Mouse (Mus musculus) forebrain, postnatal 0 days (tissue): ENCODE results near the gene Hist1h2bc. TPM values are rescaled to one million over a fixed set of nuclear protein-coding genes. Genes with fewer than 3 reads are reported as not detected.

Source experiments
- ATAC-seq: fragments of 200-750 bp; cut with Nextera tagmentation; 2 replicates; pipeline ENCODE4 v1.8.0; 2017; ENCODE audit warnings: mild to moderate bottlenecking, moderate library complexity
- DNase-seq: peaks from one replicate; pipeline ENCODE4 v3.0.0-alpha.2; 2015
- H3K27ac ChIP-seq: fragments of 300-500 bp; sonication (generic); 2 replicates; pipeline ENCODE4 v1.5.1; 2014; ENCODE audit warnings: low read depth, mild to moderate bottlenecking, antibody characterized with exemption, low read length, moderate library complexity, mixed read lengths
- H3K27me3 ChIP-seq: fragments of 300-500 bp; sonication (generic); 2 replicates; pipeline ENCODE4 v1.6.1; 2014; ENCODE audit warnings: mild to moderate bottlenecking, low read length, mixed read lengths; ENCODE audit not compliant: insufficient read depth
- H3K36me3 ChIP-seq: fragments of 300-500 bp; sonication (generic); 2 replicates; pipeline ENCODE4 v1.6.1; 2014; ENCODE audit warnings: mild to moderate bottlenecking, moderate library complexity; ENCODE audit not compliant: insufficient read depth
- H3K4me1 ChIP-seq: fragments of 300-500 bp; sonication (generic); 2 replicates; pipeline ENCODE4 v1.6.1; 2014; ENCODE audit warnings: antibody characterized with exemption; ENCODE audit not compliant: insufficient read depth
- H3K4me2 ChIP-seq: fragments of 300-500 bp; sonication (generic); 2 replicates; pipeline ENCODE4 v1.6.1; 2014; ENCODE audit warnings: low read depth, mild to moderate bottlenecking, moderate library complexity
- H3K4me3 ChIP-seq: fragments of 300-500 bp; sonication (generic); 2 replicates; pipeline ENCODE4 v1.5.1; 2014; ENCODE audit warnings: low read depth, low read length, mixed read lengths
- H3K9ac ChIP-seq: fragments of 300-500 bp; sonication (generic); 2 replicates; pipeline ENCODE4 v1.6.1; 2014; ENCODE audit warnings: mild to moderate bottlenecking
- H3K9me3 ChIP-seq: fragments of 300-500 bp; sonication (generic); 2 replicates; pipeline ENCODE4 v1.6.1; 2016; ENCODE audit warnings: low read length
- CTCF ChIP-seq: sonication (generic); IDR thresholded peaks from 2 replicates; pipeline ENCODE4 v1.5.1; 2016; ENCODE audit warnings: antibody characterized with exemption, control low read depth, low read depth
- WGBS: fragments of 180-500 bp; shearing (Covaris S2); extraction: QIAGEN DNeasy Blood & Tissue Kit; methylation state at CpG from one replicate; pipeline ENCODE4 v1.1.7; 2014; 5-methylcytosine and 5-hydroxymethylcytosine counted together
- microRNA-seq, 2 experiments: library from miRNA; unstranded; fragments of <30 nt; microRNA quantifications; one replicate each; pipeline ENCODE4; 2016
- polyA plus RNA-seq: library from polyadenylated mRNA; unstranded; fragments of >200 nt; fragmentation: Nextera tagmentation; extraction: Ambion mirVana; gene quantifications from 2 replicates; pipeline ENCODE4 v1.2.1, GENCODE M21; 2015
- total RNA-seq: library from RNA; depleted of rRNA; stranded (reverse); fragments of >200 nt; gene quantifications from 2 replicates; pipeline ENCODE4 v1.2.3, GENCODE M21; 2014; rRNA removed

Gene Hist1h2bc
- total and polyA plus RNA-seq, 2 experiments from 2014 or later = 29.2 to 93.7 TPM

GRCm38 (mm10) chr13:23738041-23738440 lies 54.0 kb downstream of the Hist1h2bc start:
- Histone ChIP-seq H3K27ac (peak overlapping the region; percentile 80), H3K4me2 (peak overlapping the region; percentile 100), H3K27me3 (no peaks in the 10 kb centered on the region), H3K9ac (peak overlapping the region; percentile 80), H3K36me3 (no peaks in the 10 kb centered on the region), H3K4me1 (peaks cover 6% of the 10 kb centered on the region), H3K4me3 (peak overlapping the region; percentile 51), H3K9me3 (no peaks in the 10 kb centered on the region)
- WGBS = 23% methylated on average over 4 of the region's 4 CpGs
- ATAC-seq = no peak
- peak; percentile 56 for DNase-seq
- TF ChIP-seq CTCF = no peak

DNA sequence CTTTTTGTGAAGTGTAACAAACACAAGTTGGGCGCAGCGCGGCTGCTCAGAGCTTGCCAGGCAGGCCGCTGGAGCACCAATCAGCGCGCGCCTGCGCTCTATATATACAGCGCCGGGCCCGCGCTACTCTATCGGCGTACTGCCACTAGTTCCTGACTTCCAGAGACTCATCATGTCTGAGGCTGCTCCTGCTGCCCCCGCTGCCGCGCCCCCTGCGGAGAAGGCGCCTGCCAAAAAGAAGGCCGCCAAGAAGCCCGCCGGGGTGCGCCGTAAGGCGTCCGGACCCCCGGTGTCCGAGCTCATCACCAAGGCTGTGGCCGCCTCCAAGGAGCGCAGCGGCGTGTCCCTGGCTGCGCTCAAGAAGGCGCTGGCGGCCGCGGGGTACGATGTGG lies 54.7 kb downstream of the Hist1h2bc start, which contains the start of gene Hist1h1c:
TSS of gene Hist1h1c (plus strand) at position 132 of the 392 bp plus-strand sequence.
- peak; percentile 93 for ATAC-seq
- peak within 1 kb of the TSS; percentile 51 for H3K4me3 ChIP-seq

DNA sequence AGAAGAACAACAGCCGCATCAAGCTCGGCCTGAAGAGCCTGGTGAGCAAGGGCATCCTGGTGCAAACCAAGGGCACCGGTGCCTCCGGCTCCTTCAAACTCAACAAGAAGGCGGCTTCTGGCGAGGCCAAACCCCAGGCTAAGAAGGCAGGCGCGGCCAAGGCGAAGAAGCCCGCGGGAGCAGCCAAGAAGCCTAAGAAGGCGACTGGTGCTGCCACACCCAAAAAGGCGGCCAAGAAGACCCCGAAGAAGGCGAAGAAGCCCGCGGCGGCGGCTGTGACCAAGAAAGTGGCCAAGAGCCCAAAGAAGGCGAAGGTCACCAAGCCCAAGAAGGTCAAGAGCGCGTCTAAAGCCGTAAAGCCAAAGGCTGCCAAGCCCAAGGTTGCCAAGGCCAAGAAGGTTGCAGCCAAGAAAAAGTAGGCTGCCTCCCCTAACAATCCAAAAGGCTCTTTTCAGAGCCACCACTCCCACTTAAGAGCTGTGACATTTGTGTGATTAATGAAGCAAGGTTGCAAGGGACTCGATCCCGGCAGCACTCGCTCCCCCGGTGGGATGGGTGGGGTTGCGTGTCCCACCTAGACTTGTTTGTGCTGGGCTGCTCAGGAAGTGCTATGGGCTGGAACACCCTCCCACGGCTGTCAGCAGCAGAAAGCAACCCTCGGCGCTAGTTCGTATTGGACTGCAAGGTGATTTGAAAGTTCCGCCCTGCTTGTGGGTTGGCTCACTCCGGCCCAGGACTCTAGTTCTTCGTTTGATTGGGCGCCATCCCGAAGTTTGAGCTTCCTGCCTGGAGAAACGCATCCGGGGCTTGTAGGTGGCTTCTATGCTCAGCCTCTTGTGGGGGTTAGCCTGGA lies 55.3 kb downstream of the Hist1h2bc start:
- peak overlapping the region; percentile 51 for H3K4me3 ChIP-seq
- H3K4me1 ChIP-seq = peaks cover 6% of the 10 kb centered on the region
- no peaks in the 10 kb centered on the region for H3K9me3 ChIP-seq
- peak; percentile 95 for DNase-seq
- peak overlapping the region; percentile 80 for H3K9ac ChIP-seq
- 3% methylated on average over 39 of the region's 39 CpGs for WGBS
- H3K4me2 ChIP-seq = peak overlapping the region; percentile 100
- TF ChIP-seq CTCF = no peak
- peak overlapping the region; percentile 80 for H3K27ac ChIP-seq
- ATAC-seq = peak; percentile 90
- no peaks in the 10 kb centered on the region for H3K36me3 ChIP-seq
- no peaks in the 10 kb centered on the region for H3K27me3 ChIP-seq

More for the DNA sequence above, 54.7 kb downstream of the Hist1h2bc start, which contains the start of gene Hist1h1c:
- H3K4me2 ChIP-seq = peak within 1 kb of the TSS; percentile 100
- peak within 1 kb of the TSS; percentile 80 for H3K9ac ChIP-seq
- H3K36me3 ChIP-seq = no peaks in the 10 kb centered on the region
- 3% methylated on average over 30 of the region's 38 CpGs for WGBS
- H3K27me3 ChIP-seq = no peaks in the 10 kb centered on the region
- peaks cover 6% of the 10 kb centered on the region for H3K4me1 ChIP-seq
- TF ChIP-seq CTCF = peak; percentile 16; the same call in 1 of the 2 replicates
- peak within 1 kb of the TSS; percentile 80 for H3K27ac ChIP-seq
- no peaks in the 10 kb centered on the region for H3K9me3 ChIP-seq
- peak; percentile 93 for DNase-seq

DNA sequence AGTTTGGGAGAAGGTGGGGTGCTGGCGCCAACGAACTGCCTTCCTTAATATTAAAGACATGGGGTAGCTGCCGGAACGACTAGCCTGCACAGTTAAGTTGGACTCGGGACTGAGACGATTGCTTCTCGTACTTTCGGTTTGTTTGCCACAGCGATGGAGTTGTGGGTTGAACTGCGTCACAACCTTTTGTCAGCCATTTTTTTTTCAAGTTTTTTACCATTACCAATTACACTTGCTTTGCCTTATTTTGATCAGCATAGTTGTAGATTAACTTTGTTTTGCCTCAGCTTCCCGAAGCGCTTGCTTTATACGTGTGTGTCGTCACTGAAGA lies 55.9 kb downstream of the Hist1h2bc start:
- Histone ChIP-seq H3K9ac (peak overlapping the region; percentile 80), H3K27ac (peak overlapping the region; percentile 80), H3K4me1 (peaks cover 6% of the 10 kb centered on the region), H3K4me3 (peak overlapping the region; percentile 51), H3K27me3 (no peaks in the 10 kb centered on the region), H3K36me3 (no peaks in the 10 kb centered on the region), H3K4me2 (peak overlapping the region; percentile 100), H3K9me3 (no peaks in the 10 kb centered on the region)
- ATAC-seq = peak; percentile 25
- no peak for DNase-seq
- WGBS = 1% methylated on average over 14 of the region's 14 CpGs
- TF ChIP-seq CTCF = no peak

- 38% methylated on average over 13 of the region's 13 CpGs for WGBS
- Histone ChIP-seq H3K36me3 (no peaks in the 10 kb centered on the region), H3K27me3 (no peaks in the 10 kb centered on the region), H3K9ac (peak overlapping the region; percentile 80), H3K4me2 (peak overlapping the region; percentile 100), H3K27ac (peak overlapping the region; percentile 80; the same call in 1 of the 2 replicates), H3K4me3 (peak overlapping the region; percentile 51), H3K9me3 (no peaks in the 10 kb centered on the region), H3K4me1 (peaks cover 6% of the 10 kb centered on the region)
- no peak for TF ChIP-seq CTCF
- ATAC-seq (no peak), DNase-seq (no peak)
Measured at GRCm38 (mm10) chr13:23740256-23740840, 56.3 kb downstream of the Hist1h2bc start.

DNA sequence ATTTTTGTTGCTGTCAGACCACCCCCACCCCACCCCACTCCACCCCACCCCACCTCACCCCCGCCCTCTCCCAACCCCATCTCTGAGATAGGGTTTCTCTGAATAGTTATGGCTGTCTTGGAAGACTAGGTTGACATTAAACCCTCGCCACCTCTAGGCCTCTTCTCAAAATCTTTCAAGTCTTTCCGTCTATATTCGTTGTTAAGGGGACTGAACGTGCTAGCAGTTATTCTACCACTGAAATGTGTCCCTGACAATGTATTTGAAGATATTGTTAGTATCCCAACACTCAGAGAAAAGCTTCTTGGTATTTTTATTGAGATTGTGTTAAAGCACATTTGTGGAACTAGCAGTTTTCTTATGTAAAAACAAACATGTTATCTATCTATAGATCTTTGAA lies 56.9 kb downstream of the Hist1h2bc start:
- Histone ChIP-seq H3K4me3 (no peak overlapping the region), H3K27me3 (no peaks in the 10 kb centered on the region), H3K27ac (no peak overlapping the region), H3K4me1 (peaks cover 6% of the 10 kb centered on the region), H3K4me2 (no peak overlapping the region), H3K9ac (no peak overlapping the region), H3K36me3 (no peaks in the 10 kb centered on the region), H3K9me3 (no peaks in the 10 kb centered on the region)
- ATAC-seq (no peak), DNase-seq (no peak)
- no peak for TF ChIP-seq CTCF
- 69% methylated on average over 5 of the region's 5 CpGs for WGBS

DNA sequence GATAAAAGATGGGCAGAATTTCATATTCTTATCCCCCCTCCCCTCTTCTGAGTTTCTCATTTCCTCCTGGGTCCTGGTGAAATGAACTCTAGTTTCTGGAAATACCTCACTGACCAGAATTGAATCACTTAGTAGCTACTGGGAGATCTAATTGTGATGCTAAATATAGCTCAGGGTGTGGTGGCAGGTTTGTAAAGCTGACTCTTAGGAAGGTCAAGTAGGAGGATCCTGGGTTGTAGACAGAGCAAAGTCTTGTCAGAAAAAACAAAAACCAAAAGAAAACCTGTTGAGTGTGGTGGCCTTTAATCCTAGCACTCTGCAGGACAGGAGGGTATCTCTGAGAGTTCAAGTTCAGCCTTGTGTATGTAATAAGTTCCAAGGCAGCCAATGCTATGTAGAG lies 58.0 kb downstream of the Hist1h2bc start:
- no peak for DNase-seq
- Histone ChIP-seq H3K27me3 (no peaks in the 10 kb centered on the region), H3K4me3 (no peak overlapping the region), H3K27ac (no peak overlapping the region), H3K4me1 (peaks cover 6% of the 10 kb centered on the region), H3K9ac (no peak overlapping the region), H3K4me2 (no peak overlapping the region), H3K9me3 (no peaks in the 10 kb centered on the region), H3K36me3 (no peaks in the 10 kb centered on the region)
- no peak for TF ChIP-seq CTCF
- no peak for ATAC-seq

Small RNAs within 50 kb of the gene (microRNA-seq; reads per million reads assigned to microRNA genes)
- 0 reads per million in 2 experiments for gene Gm44350

Other genes with a start within 250 kb of the Hist1h2bc start
Only the 30 nearest of the 37 such genes appear.
- gene Hist1h2af, start 150.3 kb upstream of the Hist1h2bc start, total RNA-seq = 135 and 227 TPM in 2 replicates
- gene Hist1h2af, start 150.3 kb upstream of the Hist1h2bc start, polyA plus RNA-seq = not detected in 2 replicates
- gene Hist1h3g, start 148.8 kb upstream of the Hist1h2bc start, total RNA-seq = 116 and 134 TPM in 2 replicates
- gene Hist1h3g, start 148.8 kb upstream of the Hist1h2bc start, polyA plus RNA-seq = 0.50 TPM in 1 of 2 replicates, not detected in the other
- gene Hist1h2bh, start 140.8 kb upstream of the Hist1h2bc start, total RNA-seq = 12.5 and 17.0 TPM in 2 replicates
- gene Hist1h2bh, start 140.8 kb upstream of the Hist1h2bc start, polyA plus RNA-seq = 0.17 TPM in 1 of 2 replicates, not detected in the other
- 116 and 119 TPM in 2 replicates for gene Hist1h3f, start 140.1 kb upstream of the Hist1h2bc start, total RNA-seq
- 0.17 and 0.47 TPM in 2 replicates for gene Hist1h3f, start 140.1 kb upstream of the Hist1h2bc start, polyA plus RNA-seq
- gene Hist1h4f, start 132.6 kb upstream of the Hist1h2bc start, total RNA-seq = 586 and 753 TPM in 2 replicates
- gene Hist1h4f, start 132.6 kb upstream of the Hist1h2bc start, polyA plus RNA-seq = 0.70 TPM in 1 of 2 replicates, not detected in the other
- 48.5 and 66.7 TPM in 2 replicates for gene Hist1h1d, start 130.9 kb upstream of the Hist1h2bc start, total RNA-seq
- 0.12 and 0.18 TPM in 2 replicates for gene Hist1h1d, start 130.9 kb upstream of the Hist1h2bc start, polyA plus RNA-seq
- 180 and 204 TPM in 2 replicates for gene Hist1h3e, start 121.8 kb upstream of the Hist1h2bc start, total RNA-seq
- 1.9 and 2.0 TPM in 2 replicates for gene Hist1h3e, start 121.8 kb upstream of the Hist1h2bc start, polyA plus RNA-seq
- gene Hist1h2ae, start 113.0 kb upstream of the Hist1h2bc start, total RNA-seq = 111 TPM in 2 replicates
- 12.5 and 23.0 TPM in 2 replicates for gene Hist1h2ae, start 113.0 kb upstream of the Hist1h2bc start, polyA plus RNA-seq
- gene Hist1h2bg, start 112.8 kb upstream of the Hist1h2bc start, total RNA-seq = 367 and 594 TPM in 2 replicates
- 3.0 and 3.6 TPM in 2 replicates for gene Hist1h2bg, start 112.8 kb upstream of the Hist1h2bc start, polyA plus RNA-seq
- gene Hist1h2bf, start 110.0 kb upstream of the Hist1h2bc start, total RNA-seq = 226 and 289 TPM in 2 replicates
- gene Hist1h2bf, start 110.0 kb upstream of the Hist1h2bc start, polyA plus RNA-seq = not detected in 2 replicates
- 204 and 274 TPM in 2 replicates for gene Hist1h2ad, start 109.8 kb upstream of the Hist1h2bc start, total RNA-seq
- 0.78 TPM in 1 of 2 replicates, not detected in the other for gene Hist1h2ad, start 109.8 kb upstream of the Hist1h2bc start, polyA plus RNA-seq
- 73.0 and 78.9 TPM in 2 replicates for gene Hist1h3d, start 108.4 kb upstream of the Hist1h2bc start, total RNA-seq
- 0.57 and 0.80 TPM in 2 replicates for gene Hist1h3d, start 108.4 kb upstream of the Hist1h2bc start, polyA plus RNA-seq
- gene Hist1h4d, start 102.6 kb upstream of the Hist1h2bc start, total RNA-seq = 258 and 695 TPM in 2 replicates
- gene Hist1h4d, start 102.6 kb upstream of the Hist1h2bc start, polyA plus RNA-seq = 25.0 and 42.2 TPM in 2 replicates
- gene Hist1h2be, start 63.1 kb upstream of the Hist1h2bc start, total RNA-seq = 98.5 and 120 TPM in 2 replicates
- 0.31 and 0.39 TPM in 2 replicates for gene Hist1h2be, start 63.1 kb upstream of the Hist1h2bc start, polyA plus RNA-seq
- gene Hist1h1e, start 61.6 kb upstream of the Hist1h2bc start, total RNA-seq = 204 and 218 TPM in 2 replicates
- 11.1 and 16.3 TPM in 2 replicates for gene Hist1h1e, start 61.6 kb upstream of the Hist1h2bc start, polyA plus RNA-seq
- 40.9 and 44.8 TPM in 2 replicates for gene Hist1h2ac, start 251 bp upstream of the Hist1h2bc start, total RNA-seq
- 0.41 and 0.49 TPM in 2 replicates for gene Hist1h2ac, start 251 bp upstream of the Hist1h2bc start, polyA plus RNA-seq
- 1.3 TPM in 1 of 2 replicates, not detected in the other for gene Hist1h1t, start 11.6 kb downstream of the Hist1h2bc start, total RNA-seq
- gene Hist1h1t, start 11.6 kb downstream of the Hist1h2bc start, polyA plus RNA-seq = not detected in 2 replicates
- 917 and 942 TPM in 2 replicates for gene Hist1h4c, start 14.3 kb downstream of the Hist1h2bc start, total RNA-seq
- 2.3 and 5.0 TPM in 2 replicates for gene Hist1h4c, start 14.3 kb downstream of the Hist1h2bc start, polyA plus RNA-seq
- gene Hfe, start 26.7 kb downstream of the Hist1h2bc start, total RNA-seq = 2.5 and 3.6 TPM in 2 replicates
- 4.4 and 6.0 TPM in 2 replicates for gene Hfe, start 26.7 kb downstream of the Hist1h2bc start, polyA plus RNA-seq
- gene Hist1h1c, start 54.6 kb downstream of the Hist1h2bc start, total RNA-seq = 475 and 498 TPM in 2 replicates
- 24.0 and 26.3 TPM in 2 replicates for gene Hist1h1c, start 54.6 kb downstream of the Hist1h2bc start, polyA plus RNA-seq
- gene Hist1h3c, start 61.4 kb downstream of the Hist1h2bc start, total RNA-seq = 294 and 301 TPM in 2 replicates
- gene Hist1h3c, start 61.4 kb downstream of the Hist1h2bc start, polyA plus RNA-seq = 0.84 TPM in 1 of 2 replicates, not detected in the other
- 647 and 680 TPM in 2 replicates for gene Hist1h2bb, start 62.5 kb downstream of the Hist1h2bc start, total RNA-seq
- not detected in 2 replicates for gene Hist1h2bb, start 62.5 kb downstream of the Hist1h2bc start, polyA plus RNA-seq
- gene Hist1h2ab, start 66.9 kb downstream of the Hist1h2bc start, total RNA-seq = 305 and 340 TPM in 2 replicates
- 4.4 and 6.7 TPM in 2 replicates for gene Hist1h2ab, start 66.9 kb downstream of the Hist1h2bc start, polyA plus RNA-seq
- gene Hist1h3b, start 68.1 kb downstream of the Hist1h2bc start, total RNA-seq = 229 and 254 TPM in 2 replicates
- 0.25 and 0.67 TPM in 2 replicates for gene Hist1h3b, start 68.1 kb downstream of the Hist1h2bc start, polyA plus RNA-seq
- 184 and 254 TPM in 2 replicates for gene Hist1h4b, start 72.8 kb downstream of the Hist1h2bc start, total RNA-seq
- gene Hist1h4b, start 72.8 kb downstream of the Hist1h2bc start, polyA plus RNA-seq = 1.8 and 3.0 TPM in 2 replicates
- 303 and 421 TPM in 2 replicates for gene Hist1h4a, start 77.0 kb downstream of the Hist1h2bc start, total RNA-seq
- gene Hist1h4a, start 77.0 kb downstream of the Hist1h2bc start, polyA plus RNA-seq = 0.64 TPM in 1 of 2 replicates, not detected in the other
- 483 and 512 TPM in 2 replicates for gene Hist1h3a, start 78.2 kb downstream of the Hist1h2bc start, total RNA-seq
- gene Hist1h3a, start 78.2 kb downstream of the Hist1h2bc start, polyA plus RNA-seq = 1.2 and 2.2 TPM in 2 replicates
- 195 and 202 TPM in 2 replicates for gene Hist1h1a, start 79.5 kb downstream of the Hist1h2bc start, total RNA-seq
- 0.36 and 0.40 TPM in 2 replicates for gene Hist1h1a, start 79.5 kb downstream of the Hist1h2bc start, polyA plus RNA-seq
- gene Trim38, start 85.7 kb downstream of the Hist1h2bc start, total RNA-seq = 0.23 TPM in 1 of 2 replicates, not detected in the other
- gene Trim38, start 85.7 kb downstream of the Hist1h2bc start, polyA plus RNA-seq = 0.09 TPM in 1 of 2 replicates, not detected in the other
- gene Slc17a2, start 122.8 kb downstream of the Hist1h2bc start, total RNA-seq = not detected in 2 replicates
- not detected in 2 replicates for gene Slc17a2, start 122.8 kb downstream of the Hist1h2bc start, polyA plus RNA-seq